Mouse (Mus musculus): ENCODE measurements around the gene Rims4. TPM values are rescaled to one million over a fixed set of nuclear protein-coding genes. Genes with fewer than 3 reads are reported as not detected.
A peak's percentile ranks its signal among the peaks of the same experiment; 100 is the strongest.

The Rims4 gene
- polyA plus RNA-seq, 1 experiment from 2014 or later, result 0.98 TPM

DNA sequence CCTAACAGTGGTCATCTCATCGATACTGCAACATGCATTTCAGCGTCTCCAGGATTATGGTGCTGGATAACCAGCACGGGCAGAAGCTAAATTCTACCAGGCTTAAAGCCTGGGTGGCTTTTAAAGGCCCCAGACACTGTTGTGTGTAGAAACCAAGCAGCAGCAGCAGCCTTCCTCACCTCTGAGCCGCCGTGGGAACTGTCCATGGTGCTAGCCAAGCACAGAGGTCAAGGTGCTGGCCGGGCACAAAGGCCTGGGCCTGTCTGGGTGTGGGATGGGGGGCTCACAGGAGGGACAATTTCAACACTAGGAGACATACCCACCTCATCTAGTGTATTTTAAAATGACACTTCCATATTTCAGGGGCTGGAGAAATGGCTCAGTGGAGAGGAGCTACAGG is 29.1 kb downstream of the Rims4 start:
- Histone ChIP-seq H3K4me3 (ENCODE audit: low read depth, low read length) (no peak overlapping the region), H3K4me2 (ENCODE audit: low read depth, low read length, severe bottlenecking) (no peak overlapping the region), H3K9ac (ENCODE audit: low read length) (no peak overlapping the region), H3K9me3 (ENCODE audit: control insufficient read depth, low read length) (no peaks in the 10 kb centered on the region), H3K36me3 (ENCODE audit: control insufficient read depth, insufficient read depth, low read length) (no peaks in the 10 kb centered on the region), H3K27me3 (ENCODE audit: control insufficient read depth, insufficient read depth, low read length) (no peaks in the 10 kb centered on the region), H3K4me1 (replicated peaks; ENCODE audit: control insufficient read depth, insufficient read depth, low read length) (no peaks in the 10 kb centered on the region), H3K27ac (ENCODE audit: low read depth, low read length) (no peak overlapping the region)
- DNase-seq (ENCODE audit: low spot score) (peak; percentile 70), ATAC-seq (replicated peaks; ENCODE audit: low FRiP score) (no peak)
- WGBS, result 45% methylated on average over 6 of the region's 6 CpGs

DNA sequence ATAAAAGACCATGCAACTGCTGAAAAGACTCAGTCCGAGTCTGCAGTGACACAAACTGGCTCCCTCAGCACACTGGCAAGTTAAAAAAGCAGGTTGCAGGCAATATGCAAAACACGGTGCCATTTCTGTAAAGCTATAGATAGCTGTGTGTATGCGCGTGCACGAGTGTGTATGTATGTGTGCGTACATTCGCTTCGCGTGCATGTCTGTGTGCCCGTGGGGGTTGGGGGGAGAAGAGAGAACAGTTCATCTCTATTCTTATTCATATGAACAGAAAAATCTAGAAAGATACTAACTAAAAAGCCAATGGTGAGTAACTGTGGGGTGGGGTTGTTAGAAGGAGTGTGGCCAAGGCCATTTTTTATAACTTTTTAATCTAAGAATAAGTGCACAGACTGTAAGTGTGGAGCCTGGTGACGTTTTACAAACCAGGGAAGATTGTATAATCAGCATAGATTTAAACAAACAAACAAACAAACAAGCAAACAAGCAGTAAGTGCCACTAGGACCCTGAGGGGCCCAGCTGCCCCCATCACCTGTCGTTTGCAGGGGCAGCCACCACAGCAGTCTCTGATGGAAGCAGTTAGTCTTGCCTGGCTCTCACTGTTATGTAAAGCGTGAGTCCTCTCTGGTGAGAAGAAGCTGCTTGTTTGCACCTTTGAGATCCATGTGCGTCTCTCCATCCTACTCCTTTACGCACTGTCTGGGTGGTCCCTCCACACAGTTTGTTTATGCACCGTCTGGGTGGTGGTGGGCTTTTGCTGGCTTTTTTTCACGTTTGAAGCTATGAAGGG is 35.4 kb downstream of the Rims4 start:
- Histone ChIP-seq H3K4me1 (replicated peaks; ENCODE audit: control insufficient read depth, insufficient read depth, low read length) (no peaks in the 10 kb centered on the region), H3K9me3 (ENCODE audit: control insufficient read depth, low read length) (no peaks in the 10 kb centered on the region), H3K27ac (ENCODE audit: low read depth, low read length) (no peak overlapping the region), H3K36me3 (ENCODE audit: control insufficient read depth, insufficient read depth, low read length) (no peaks in the 10 kb centered on the region), H3K9ac (ENCODE audit: low read length) (no peak overlapping the region), H3K4me3 (ENCODE audit: low read depth, low read length) (no peak overlapping the region), H3K4me2 (ENCODE audit: low read depth, low read length, severe bottlenecking) (no peak overlapping the region), H3K27me3 (ENCODE audit: control insufficient read depth, insufficient read depth, low read length) (no peaks in the 10 kb centered on the region)
- ATAC-seq (replicated peaks; ENCODE audit: low FRiP score) (no peak), DNase-seq (ENCODE audit: low spot score) (no peak)
- WGBS, result 75% methylated on average over 17 of the region's 17 CpGs

DNA sequence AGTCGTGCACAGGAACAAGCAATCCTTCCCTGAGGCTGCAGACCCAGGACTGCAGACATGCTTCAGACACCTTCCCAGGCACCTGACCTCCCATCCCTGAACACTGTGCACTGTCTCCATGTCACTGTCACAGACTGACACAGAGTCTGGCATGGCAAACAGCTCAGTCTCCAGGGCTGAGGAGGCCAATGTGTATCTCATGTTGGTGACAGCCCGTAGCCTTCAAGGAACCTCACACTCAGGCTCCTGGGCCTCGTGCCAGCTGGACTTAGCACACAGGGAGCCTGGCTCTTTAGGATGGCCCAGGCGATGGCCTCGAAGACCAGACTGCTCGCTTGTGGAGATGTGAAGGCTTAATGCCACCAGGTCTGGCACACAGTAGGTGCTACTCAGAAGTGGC is 37.6 kb downstream of the Rims4 start:
- DNase-seq (ENCODE audit: low spot score), result no peak
- WGBS, result 94% methylated on average over 6 of the region's 6 CpGs

DNA sequence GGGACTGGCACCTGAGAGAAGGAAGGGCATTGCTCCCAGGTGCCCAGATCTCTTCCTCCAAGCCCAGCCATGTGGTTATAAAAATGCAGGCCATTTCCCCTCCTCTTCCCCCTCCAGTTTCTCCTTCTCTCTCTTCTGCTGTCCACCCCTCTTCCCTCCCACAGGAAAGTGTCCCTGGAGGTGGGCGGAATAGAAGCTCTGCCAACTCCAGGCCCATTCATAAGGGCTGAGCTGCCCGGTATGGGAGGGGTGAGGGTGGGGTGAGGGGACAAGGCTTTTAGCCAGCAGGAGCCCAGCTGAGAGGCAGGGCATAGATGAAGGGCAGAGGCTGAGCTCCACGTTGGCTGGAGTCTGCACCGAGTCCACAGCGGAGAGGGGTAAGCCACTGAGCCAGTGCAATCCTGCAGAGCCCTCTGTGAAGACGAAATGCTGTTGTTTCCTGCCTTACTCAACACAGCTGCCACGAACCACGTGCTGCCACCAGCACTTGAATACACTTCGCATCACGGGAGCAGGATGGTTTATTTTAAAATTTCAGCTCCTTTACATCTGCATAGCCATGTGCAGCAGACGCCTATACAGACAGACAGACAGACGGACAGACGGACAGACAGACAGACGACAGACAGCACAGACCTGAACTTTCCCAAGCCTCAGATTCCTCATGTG is 41.5 kb downstream of the Rims4 start:
- ATAC-seq (replicated peaks; ENCODE audit: low FRiP score), result no peak

More for the DNA sequence above, 37.6 kb downstream of the Rims4 start:
- H3K27me3 ChIP-seq (ENCODE audit: control insufficient read depth, insufficient read depth, low read length), result no peaks in the 10 kb centered on the region
- H3K4me3 ChIP-seq (ENCODE audit: low read depth, low read length), result no peak overlapping the region
- H3K27ac ChIP-seq (ENCODE audit: low read depth, low read length), result no peak overlapping the region
- H3K9ac ChIP-seq (ENCODE audit: low read length), result no peak overlapping the region
- H3K4me1 ChIP-seq (replicated peaks; ENCODE audit: control insufficient read depth, insufficient read depth, low read length), result no peaks in the 10 kb centered on the region
- H3K9me3 ChIP-seq (ENCODE audit: control insufficient read depth, low read length), result no peaks in the 10 kb centered on the region
- no peak overlapping the region for H3K4me2 ChIP-seq (ENCODE audit: low read depth, low read length, severe bottlenecking)
- no peak for ATAC-seq (replicated peaks; ENCODE audit: low FRiP score)
- H3K36me3 ChIP-seq (ENCODE audit: control insufficient read depth, insufficient read depth, low read length), result no peaks in the 10 kb centered on the region

DNA sequence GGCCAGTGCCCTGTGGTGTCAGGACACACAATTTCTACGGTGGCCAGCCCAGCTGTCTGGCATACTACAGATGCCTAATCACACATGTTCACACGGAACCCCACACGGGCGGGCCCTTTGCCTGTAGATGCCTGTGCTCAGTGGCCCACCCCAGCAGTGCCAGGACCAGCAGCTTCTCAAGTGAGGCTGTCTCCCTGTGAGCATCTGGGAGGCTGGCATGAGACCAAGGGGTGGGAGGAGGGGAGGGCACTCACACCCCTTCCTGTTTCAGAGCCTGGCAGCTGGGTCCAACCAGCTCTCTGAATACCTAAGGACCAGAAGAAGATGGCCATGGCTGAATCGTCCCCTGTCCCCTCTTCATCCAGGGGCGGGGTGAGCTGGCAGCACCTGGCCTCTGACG is 43.0 kb downstream of the Rims4 start:
- no peak overlapping the region for H3K4me2 ChIP-seq (ENCODE audit: low read depth, low read length, severe bottlenecking)
- H3K27ac ChIP-seq (ENCODE audit: low read depth, low read length), result no peak overlapping the region
- no peaks in the 10 kb centered on the region for H3K9me3 ChIP-seq (ENCODE audit: control insufficient read depth, low read length)
- ATAC-seq (replicated peaks; ENCODE audit: low FRiP score) (no peak), DNase-seq (ENCODE audit: low spot score) (no peak)
- 0 out of 2 replicates have a peak, but pooled peaks cover under 1% of the 10 kb centered on the region for H3K4me1 ChIP-seq (replicated peaks; ENCODE audit: control insufficient read depth, insufficient read depth, low read length)
- no peak overlapping the region for H3K4me3 ChIP-seq (ENCODE audit: low read depth, low read length)
- H3K9ac ChIP-seq (ENCODE audit: low read length), result no peak overlapping the region
- 82% methylated on average over 7 of the region's 7 CpGs for WGBS
- H3K36me3 ChIP-seq (ENCODE audit: control insufficient read depth, insufficient read depth, low read length), result no peaks in the 10 kb centered on the region
- H3K27me3 ChIP-seq (ENCODE audit: control insufficient read depth, insufficient read depth, low read length), result no peaks in the 10 kb centered on the region

More for the DNA sequence above, 41.5 kb downstream of the Rims4 start:
- DNase-seq (ENCODE audit: low spot score), result no peak
- WGBS, result 69% methylated on average over 14 of the region's 14 CpGs
- H3K36me3 ChIP-seq (ENCODE audit: control insufficient read depth, insufficient read depth, low read length), result no peaks in the 10 kb centered on the region
- H3K4me2 ChIP-seq (ENCODE audit: low read depth, low read length, severe bottlenecking), result no peak overlapping the region
- H3K4me1 ChIP-seq (replicated peaks; ENCODE audit: control insufficient read depth, insufficient read depth, low read length), result no peaks in the 10 kb centered on the region
- no peaks in the 10 kb centered on the region for H3K27me3 ChIP-seq (ENCODE audit: control insufficient read depth, insufficient read depth, low read length)
- H3K4me3 ChIP-seq (ENCODE audit: low read depth, low read length), result no peak overlapping the region
- no peaks in the 10 kb centered on the region for H3K9me3 ChIP-seq (ENCODE audit: control insufficient read depth, low read length)
- H3K27ac ChIP-seq (ENCODE audit: low read depth, low read length), result no peak overlapping the region
- no peak overlapping the region for H3K9ac ChIP-seq (ENCODE audit: low read length)

DNA sequence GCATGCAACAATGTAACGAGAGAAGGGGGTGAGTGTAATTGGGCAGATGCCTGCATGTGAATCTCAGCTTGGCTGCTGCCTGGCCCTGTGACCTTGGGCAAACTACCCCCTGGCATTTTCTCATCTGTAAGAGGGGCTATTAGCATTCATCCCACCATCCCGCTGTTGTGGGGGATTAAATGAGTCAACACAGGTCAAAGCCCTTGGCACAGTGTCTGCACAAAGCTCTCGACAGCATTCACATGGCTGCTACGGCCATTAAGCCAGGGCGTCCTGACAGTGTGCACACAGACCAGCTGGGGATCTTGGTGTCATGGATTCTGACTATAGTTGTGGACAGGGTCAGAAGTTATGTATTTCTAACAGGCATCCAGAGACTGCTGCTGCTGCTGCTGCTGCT is 43.6 kb downstream of the Rims4 start:
- Histone ChIP-seq H3K9me3 (ENCODE audit: control insufficient read depth, low read length) (no peaks in the 10 kb centered on the region), H3K27me3 (ENCODE audit: control insufficient read depth, insufficient read depth, low read length) (no peaks in the 10 kb centered on the region), H3K9ac (ENCODE audit: low read length) (no peak overlapping the region), H3K4me1 (replicated peaks; ENCODE audit: control insufficient read depth, insufficient read depth, low read length) (0 out of 2 replicates have a peak, but pooled peaks cover 3% of the 10 kb centered on the region), H3K36me3 (ENCODE audit: control insufficient read depth, insufficient read depth, low read length) (no peaks in the 10 kb centered on the region), H3K4me2 (ENCODE audit: low read depth, low read length, severe bottlenecking) (no peak overlapping the region), H3K4me3 (ENCODE audit: low read depth, low read length) (no peak overlapping the region), H3K27ac (ENCODE audit: low read depth, low read length) (no peak overlapping the region)
- DNase-seq (ENCODE audit: low spot score) (no peak), ATAC-seq (replicated peaks; ENCODE audit: low FRiP score) (no peak)
- WGBS, result 35% methylated on average over 5 of the region's 5 CpGs

DNA sequence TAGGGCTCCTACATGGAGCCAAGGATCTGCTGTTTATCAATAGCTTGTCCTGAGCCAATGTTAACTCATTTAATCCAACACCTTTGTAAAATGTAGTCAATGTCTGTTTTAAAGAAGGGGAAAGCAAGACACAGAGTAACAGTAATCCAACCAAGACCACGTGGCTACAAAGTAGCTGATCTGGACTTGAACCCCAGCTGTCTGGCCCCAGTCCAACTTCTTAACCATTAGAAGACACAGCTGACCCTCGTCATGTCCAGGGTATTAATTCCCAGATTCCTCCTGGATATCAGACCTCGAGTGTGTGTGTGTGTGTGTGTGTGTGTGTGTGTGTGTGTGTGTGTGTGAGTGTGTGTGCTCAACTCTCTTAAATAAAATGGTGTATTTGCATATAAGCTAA is 46.6 kb downstream of the Rims4 start:
- H3K4me3 ChIP-seq (ENCODE audit: low read depth, low read length), result no peak overlapping the region
- H3K4me1 ChIP-seq (replicated peaks; ENCODE audit: control insufficient read depth, insufficient read depth, low read length), result 0 out of 2 replicates have a peak, but pooled peaks cover 5% of the 10 kb centered on the region
- no peaks in the 10 kb centered on the region for H3K27me3 ChIP-seq (ENCODE audit: control insufficient read depth, insufficient read depth, low read length)
- H3K27ac ChIP-seq (ENCODE audit: low read depth, low read length), result no peak overlapping the region
- no peaks in the 10 kb centered on the region for H3K36me3 ChIP-seq (ENCODE audit: control insufficient read depth, insufficient read depth, low read length)
- H3K9ac ChIP-seq (ENCODE audit: low read length), result no peak overlapping the region
- DNase-seq (ENCODE audit: low spot score), result no peak
- no peak for ATAC-seq (replicated peaks; ENCODE audit: low FRiP score)
- no peaks in the 10 kb centered on the region for H3K9me3 ChIP-seq (ENCODE audit: control insufficient read depth, low read length)
- 71% methylated on average over 3 of the region's 3 CpGs for WGBS
- no peak overlapping the region for H3K4me2 ChIP-seq (ENCODE audit: low read depth, low read length, severe bottlenecking)

DNA sequence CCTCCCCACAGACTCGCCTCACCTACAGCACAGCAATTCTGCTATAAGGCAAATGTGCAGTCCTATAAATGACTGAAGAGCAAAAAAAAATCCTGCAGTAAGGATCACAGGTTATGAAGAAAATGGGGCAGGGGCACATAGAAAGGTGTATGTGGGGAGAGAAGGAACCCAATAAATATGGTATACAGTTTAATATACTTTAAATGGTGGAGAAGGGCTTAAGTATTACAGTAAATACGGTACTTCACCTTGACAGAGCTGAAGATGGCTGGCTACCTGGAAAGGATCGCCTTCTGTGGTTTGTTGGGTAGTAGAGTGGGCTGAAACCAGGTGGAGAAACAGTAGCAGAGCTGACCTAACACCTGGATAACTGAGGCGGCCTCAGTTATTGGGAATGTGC is 47.2 kb downstream of the Rims4 start:
- H3K4me2 ChIP-seq (ENCODE audit: low read depth, low read length, severe bottlenecking), result no peak overlapping the region
- H3K4me3 ChIP-seq (ENCODE audit: low read depth, low read length), result no peak overlapping the region
- no peaks in the 10 kb centered on the region for H3K27me3 ChIP-seq (ENCODE audit: control insufficient read depth, insufficient read depth, low read length)
- H3K4me1 ChIP-seq (replicated peaks; ENCODE audit: control insufficient read depth, insufficient read depth, low read length), result 0 out of 2 replicates have a peak, but pooled peaks cover 5% of the 10 kb centered on the region
- H3K9me3 ChIP-seq (ENCODE audit: control insufficient read depth, low read length), result no peaks in the 10 kb centered on the region
- DNase-seq (ENCODE audit: low spot score), result no peak
- H3K36me3 ChIP-seq (ENCODE audit: control insufficient read depth, insufficient read depth, low read length), result no peaks in the 10 kb centered on the region
- WGBS, result 63% methylated on average over 4 of the region's 4 CpGs
- H3K27ac ChIP-seq (ENCODE audit: low read depth, low read length), result no peak overlapping the region
- ATAC-seq (replicated peaks; ENCODE audit: low FRiP score), result no peak
- H3K9ac ChIP-seq (ENCODE audit: low read length), result no peak overlapping the region

All from forebrain, embryonic 11.5 days (tissue).